Mouse (Mus musculus): Measurements from ENCODE around the gene Tk1. TPM values are rescaled to one million over a fixed set of nuclear protein-coding genes. Genes with fewer than 3 reads are reported as not detected.
A peak's percentile ranks its signal among the peaks of the same experiment; 100 is the strongest.
"Not testable (repeated sequence)": the region's sequence is repeated elsewhere in the genome, so short reads cannot be mapped to it uniquely, and the experiment has no call there.

Tk1 gene
- total RNA-seq, 2 experiments from 2014 or later, result 1.3 to 1.4 TPM

GRCm38 (mm10) chr11:117848985-117849671 lies 23.2 kb upstream of the Tk1 start, which contains the start of gene Birc5:
Gene Birc5 (plus strand): TSS chr11:117849251.
- peak; percentile 97 for DNase-seq (ENCODE audit: low spot score in 2 of 2)
- intact Hi-C loops (cut with DNase I), result no loop called here

DNA sequence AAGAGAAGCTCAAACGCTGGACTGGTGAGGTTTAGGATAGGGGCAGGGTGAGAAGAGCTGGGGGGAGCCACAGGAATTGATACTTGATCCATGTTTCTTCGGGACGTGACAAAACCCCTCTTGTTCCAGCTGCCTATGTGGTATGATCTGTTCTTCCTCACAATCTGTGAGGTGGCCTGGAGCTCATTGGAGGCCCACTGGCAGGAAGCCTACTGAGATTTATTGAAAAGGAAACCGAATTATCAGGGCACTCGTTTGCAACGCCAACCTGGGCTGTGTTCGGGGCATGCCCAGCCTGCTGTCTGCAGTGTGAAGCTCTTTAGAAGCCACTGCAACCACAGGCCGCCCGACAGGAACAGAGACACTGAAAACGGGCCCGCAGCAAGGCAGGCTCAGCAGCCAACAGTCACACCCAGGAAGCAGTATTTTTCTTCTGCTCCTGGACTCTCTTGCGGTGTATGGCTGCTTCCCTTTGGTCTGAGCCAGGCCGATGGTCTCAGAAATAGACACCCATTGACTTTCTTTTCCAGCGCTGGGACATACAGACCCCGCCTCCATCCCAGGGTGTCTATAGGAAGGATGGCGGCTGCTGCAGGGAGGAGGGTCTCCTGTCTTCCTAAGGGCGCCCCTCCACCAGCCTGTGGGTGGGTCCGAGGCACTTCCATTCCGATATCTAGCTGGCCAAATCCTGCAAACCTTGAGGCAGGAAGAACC lies 22.5 kb upstream of the Tk1 start:
- peak in 1 of 2 experiments; percentile 25 for DNase-seq (ENCODE audit: low spot score in 2 of 2)
- intact Hi-C loops (cut with DNase I), result no loop called here

- DNase-seq (ENCODE audit: low spot score in 2 of 2), result no peak
- intact Hi-C loops (cut with DNase I), result no loop called here
Measured at GRCm38 (mm10) chr11:117847593-117848215, 21.8 kb upstream of the Tk1 start.

DNA sequence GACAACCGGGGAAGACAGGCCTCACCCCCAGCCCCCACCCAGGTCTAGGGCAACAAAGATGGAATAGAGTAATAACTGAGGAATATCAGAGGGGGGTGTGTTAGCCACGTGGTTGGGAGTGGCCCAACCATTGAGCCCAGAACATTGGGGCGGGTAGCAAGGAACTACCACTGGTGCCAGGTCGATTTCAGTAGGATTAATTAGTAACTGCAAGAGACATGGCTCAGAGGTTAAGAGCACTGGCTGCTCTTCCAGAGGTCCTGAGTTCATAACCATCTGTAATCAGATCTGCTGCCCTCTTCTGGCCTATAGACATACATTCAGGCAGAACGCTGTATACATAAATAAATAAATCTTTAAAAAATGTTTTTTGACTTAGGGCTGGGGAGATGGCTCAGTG lies 20.7 kb upstream of the Tk1 start:
- intact Hi-C loops (cut with DNase I), result no loop called here
- no peak for DNase-seq (ENCODE audit: low spot score in 2 of 2)

DNA sequence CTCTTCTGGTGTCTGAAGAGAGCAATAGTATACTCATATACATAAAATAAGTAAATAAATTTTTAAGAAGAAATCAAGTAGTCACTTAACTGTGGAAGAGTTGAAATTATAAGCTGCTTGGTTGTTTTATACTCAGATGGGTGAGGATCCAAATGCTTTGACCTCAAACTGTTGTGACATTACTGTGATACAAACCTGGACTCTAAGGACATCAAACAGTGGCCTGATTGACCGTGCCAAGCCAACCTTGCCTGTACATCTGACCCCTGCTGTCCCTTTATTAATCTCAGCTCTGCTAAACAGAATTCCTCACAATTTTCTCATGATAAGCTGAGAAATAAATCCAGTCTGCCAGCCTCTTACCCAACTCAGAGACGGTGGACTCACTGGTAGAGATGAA lies 19.8 kb upstream of the Tk1 start:
- DNase-seq (ENCODE audit: low spot score in 2 of 2), result no peak
- intact Hi-C loops (cut with DNase I), result no loop called here

DNA sequence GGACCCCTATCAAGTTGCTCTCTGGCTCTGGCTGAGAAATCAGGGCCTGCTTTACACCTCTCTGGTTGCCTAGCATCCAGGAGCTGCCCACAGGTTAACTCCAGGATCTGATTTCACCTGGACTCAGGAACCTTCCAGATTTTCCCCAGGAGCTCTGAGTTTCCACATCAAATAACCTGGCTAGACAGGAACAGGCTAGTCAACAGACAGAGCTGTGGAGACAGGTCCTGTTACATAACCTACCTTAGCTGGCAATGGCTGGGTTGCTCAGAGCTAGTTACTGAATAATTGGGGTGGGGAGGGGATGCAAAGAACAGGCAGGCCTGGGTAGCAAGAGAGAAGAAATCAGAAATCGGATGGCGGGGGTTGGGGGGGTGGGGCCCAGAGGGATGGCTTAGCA lies 19.1 kb upstream of the Tk1 start:
- intact Hi-C loops (cut with DNase I), result no loop called here
- DNase-seq (ENCODE audit: low spot score in 2 of 2), result no peak

DNA sequence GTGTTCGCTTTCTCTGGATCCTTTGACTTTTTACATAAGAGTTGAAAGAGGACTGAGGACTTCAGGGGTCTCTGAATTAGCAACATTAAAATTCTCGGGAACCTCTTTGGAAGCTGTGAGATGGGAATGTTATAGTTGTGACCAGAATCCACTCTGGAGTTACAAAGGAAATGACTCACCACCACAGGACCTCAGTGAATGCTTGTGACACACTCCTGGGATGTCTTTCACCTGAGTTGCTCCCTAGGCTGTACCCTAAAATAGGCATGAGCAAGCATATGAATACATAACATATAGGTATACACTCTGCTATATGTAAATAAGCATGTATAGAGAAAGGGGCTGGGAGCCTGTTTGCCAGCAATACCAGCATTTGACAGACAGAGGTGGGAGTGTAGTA lies 17.5 kb upstream of the Tk1 start:
- intact Hi-C loops (cut with DNase I), result no loop called here
- DNase-seq (ENCODE audit: low spot score in 2 of 2), result no peak

DNA sequence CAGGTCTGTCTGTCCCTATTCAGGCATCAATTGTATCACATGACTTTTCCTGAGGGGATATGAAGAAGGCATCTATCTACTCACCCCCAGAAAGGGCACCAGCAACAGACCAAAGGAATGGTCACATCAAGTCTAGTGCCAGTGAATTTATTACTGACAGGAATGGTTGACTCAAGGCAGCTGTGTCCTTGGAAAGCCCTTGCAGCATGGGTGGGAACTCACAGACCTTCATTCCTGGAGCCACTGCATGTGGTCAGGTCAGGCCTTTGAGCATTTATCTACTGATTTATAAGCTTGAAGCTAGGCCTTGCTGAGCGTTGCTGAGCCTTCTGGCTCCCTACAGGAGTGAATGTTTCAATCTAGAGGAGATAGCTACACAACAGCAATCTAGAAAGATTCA lies 15.0 kb upstream of the Tk1 start:
- DNase-seq (ENCODE audit: low spot score in 2 of 2), result no peak
- intact Hi-C loops (cut with DNase I), result no loop called here

DNA sequence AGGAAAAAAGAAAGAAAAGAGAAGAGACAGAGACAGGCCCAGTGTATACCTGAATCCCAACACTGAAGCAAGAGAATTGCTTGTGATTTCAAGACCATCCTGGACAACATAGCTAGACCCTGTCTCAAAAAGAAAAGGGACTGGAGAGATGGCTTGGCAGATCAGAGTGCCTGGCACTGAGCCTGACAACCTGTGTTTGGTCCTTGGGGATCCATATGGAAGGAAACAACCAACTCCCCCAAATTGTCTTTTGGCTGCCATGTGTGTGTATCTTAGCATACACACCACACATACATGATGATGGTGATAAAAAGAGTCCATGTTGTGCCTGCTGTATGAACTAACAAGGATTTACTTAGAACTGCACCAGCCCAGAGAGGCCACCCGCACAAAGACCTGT lies 13.1 kb upstream of the Tk1 start:
- intact Hi-C loops (cut with DNase I), result no loop called here
- no peak for DNase-seq (ENCODE audit: low spot score in 2 of 2)

DNA sequence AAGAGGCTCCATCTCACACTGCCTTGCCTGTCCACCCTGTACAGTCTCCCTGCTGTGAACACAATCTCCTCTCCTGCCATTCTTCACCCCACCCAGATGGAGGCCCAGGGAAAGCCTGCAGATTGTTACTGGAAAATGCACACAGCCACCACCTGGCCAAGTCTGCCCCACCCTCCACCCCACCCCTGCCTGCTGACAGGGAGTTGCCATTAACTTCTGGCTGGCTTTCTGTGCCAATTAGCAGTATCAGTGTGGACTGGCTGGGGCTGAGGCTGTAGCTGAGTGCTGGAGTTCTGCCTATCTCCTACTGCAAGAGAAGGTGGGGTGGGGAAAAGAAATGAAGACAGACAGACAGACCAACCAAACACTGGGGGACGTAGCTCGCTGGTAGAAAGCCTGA lies 12.7 kb upstream of the Tk1 start:
- intact Hi-C loops (cut with DNase I), result no loop called here
- no peak for DNase-seq (ENCODE audit: low spot score in 2 of 2)

- peak; percentile 51 to 78 for DNase-seq (ENCODE audit: low spot score in 2 of 2)
- intact Hi-C loops (cut with DNase I), result no loop called here
Measured at GRCm38 (mm10) chr11:117836306-117836705, 10.4 kb upstream of the Tk1 start.

DNA sequence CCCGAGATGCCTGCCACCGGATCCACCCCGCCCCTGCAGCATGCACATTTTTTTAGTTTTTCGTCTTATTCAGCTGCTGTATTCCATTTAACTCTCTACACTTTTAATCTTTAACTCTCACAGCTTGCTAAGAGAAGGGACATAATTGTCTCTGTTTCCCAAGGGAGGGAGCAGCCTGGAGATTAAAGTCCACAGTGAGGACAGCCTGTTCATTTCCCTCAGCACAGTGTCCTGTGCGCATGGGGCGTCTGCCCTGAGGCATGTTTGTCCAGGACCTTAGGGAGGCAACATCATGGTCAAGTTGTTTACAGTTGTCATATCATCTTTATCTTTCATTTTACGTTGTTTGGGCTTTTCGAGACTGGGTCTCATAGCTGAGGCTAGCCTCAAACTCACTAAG lies 8.2 kb upstream of the Tk1 start:
- intact Hi-C loops (cut with DNase I), result no loop called here

GRCm38 (mm10) chr11:117833509-117833908 lies 7.6 kb upstream of the Tk1 start:
- intact Hi-C loops (cut with DNase I); DNase-seq (ENCODE audit: low spot score in 2 of 2): not testable (repeated sequence)

More for the DNA sequence above, 8.2 kb upstream of the Tk1 start:
- DNase-seq (ENCODE audit: low spot score in 2 of 2), result no peak

GRCm38 (mm10) chr11:117832086-117832969 lies 6.4 kb upstream of the Tk1 start:
- intact Hi-C loops (cut with DNase I), result no loop called here
- DNase-seq (ENCODE audit: low spot score in 2 of 2), result peak; percentile 71 to 79

GRCm38 (mm10) chr11:117830401-117830800 lies 4.5 kb upstream of the Tk1 start:
- DNase-seq (ENCODE audit: low spot score in 2 of 2), result no peak
- intact Hi-C loops (cut with DNase I), result no loop called here

- intact Hi-C loops (cut with DNase I), result no loop called here
- no peak for DNase-seq (ENCODE audit: low spot score in 2 of 2)
Measured at GRCm38 (mm10) chr11:117829671-117830215, 3.9 kb upstream of the Tk1 start.

DNA sequence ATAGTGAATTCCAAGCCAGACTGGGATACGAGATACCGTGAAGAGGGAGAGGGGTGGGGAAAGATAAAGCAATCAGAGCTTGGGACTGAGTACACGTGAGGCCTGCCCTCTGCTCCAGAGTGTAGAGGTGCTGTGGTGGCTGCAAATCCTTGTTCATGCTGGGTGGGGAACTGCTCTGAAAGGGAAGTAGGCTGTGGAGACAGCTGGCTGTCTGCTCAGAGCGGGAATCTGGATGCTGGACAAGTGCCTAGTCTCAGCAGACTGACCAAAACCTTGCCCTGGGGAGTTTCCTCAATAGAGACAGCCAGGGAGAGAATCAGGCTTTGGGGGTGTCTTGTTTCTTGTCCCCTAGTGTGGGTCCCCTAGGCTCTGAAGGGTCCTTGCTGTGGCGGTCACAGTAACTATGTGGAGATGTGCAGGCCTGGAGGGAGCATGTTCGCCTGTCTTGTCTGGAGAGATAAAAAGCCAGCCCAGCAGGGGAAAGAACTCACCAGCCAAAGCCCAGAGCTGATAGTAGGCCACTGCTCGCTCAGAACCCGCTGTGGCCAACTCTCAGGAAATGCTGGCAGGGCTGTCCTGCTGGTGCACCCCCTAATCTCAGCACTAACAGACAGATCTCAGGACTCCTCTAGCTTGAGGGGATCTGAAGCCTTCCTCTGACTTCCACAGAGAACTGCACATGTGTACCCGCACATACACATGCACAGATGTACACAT lies 3.2 kb upstream of the Tk1 start:
- peak in 1 of 2 experiments; percentile 38 for DNase-seq (ENCODE audit: low spot score in 2 of 2)
- intact Hi-C loops (cut with DNase I), result no loop called here

DNA sequence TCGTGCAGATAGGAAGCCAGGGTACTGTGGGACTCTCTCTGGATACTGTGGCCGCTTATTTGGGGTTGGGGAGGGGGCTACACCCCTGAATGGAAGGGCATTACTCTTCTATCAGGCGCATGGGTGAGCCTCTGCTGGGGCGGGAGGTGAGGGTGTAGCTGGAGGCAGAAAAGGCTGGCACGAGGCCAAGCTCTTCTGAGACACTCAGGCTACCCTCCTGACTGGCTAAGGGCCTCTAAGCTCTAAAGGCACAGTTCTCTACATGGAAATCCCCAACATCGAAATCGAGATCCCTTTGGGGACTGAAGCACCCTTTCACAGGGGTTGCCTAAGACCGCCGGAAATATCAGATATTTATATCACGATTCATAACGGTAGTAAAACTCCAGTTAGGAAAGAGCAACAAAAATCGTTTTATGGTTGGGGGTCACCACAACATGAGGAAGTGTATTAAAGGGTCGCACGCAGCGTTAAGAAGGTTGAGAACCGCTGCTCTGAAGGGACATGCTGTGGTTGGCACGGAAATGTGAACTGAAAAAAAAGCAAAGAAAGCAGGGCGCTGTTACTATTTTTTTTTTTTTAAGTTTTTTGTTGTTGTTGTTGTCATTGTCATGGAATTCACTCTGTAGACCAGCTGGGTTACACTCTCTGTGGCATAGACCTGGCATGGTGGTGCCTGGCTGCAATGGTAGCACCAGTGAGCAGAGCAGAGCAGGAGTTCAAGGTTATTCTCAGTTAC lies 2.4 kb upstream of the Tk1 start:
- no peak for DNase-seq (ENCODE audit: low spot score in 2 of 2)
- intact Hi-C loops (cut with DNase I), result no loop called here

All from left cerebral cortex, postnatal 14 days (tissue).